Mouse (Mus musculus): Measurements from ENCODE around the gene Rbl2.

Gene Rbl2

GRCm38 (mm10) chr8:91170152-91170551 lies 100.3 kb downstream of the Rbl2 start:
- no peak for DNase-seq (ENCODE audit: low read depth, low spot score)

GRCm38 (mm10) chr8:91170914-91171313 lies 101.1 kb downstream of the Rbl2 start:
- DNase-seq (ENCODE audit: low read depth, low spot score) = no peak

GRCm38 (mm10) chr8:91171605-91172004 lies 101.7 kb downstream of the Rbl2 start:
- no peak for DNase-seq (ENCODE audit: low read depth, low spot score)

All from 3T3-L1 (cell line).